In the genomic region with DNA sequence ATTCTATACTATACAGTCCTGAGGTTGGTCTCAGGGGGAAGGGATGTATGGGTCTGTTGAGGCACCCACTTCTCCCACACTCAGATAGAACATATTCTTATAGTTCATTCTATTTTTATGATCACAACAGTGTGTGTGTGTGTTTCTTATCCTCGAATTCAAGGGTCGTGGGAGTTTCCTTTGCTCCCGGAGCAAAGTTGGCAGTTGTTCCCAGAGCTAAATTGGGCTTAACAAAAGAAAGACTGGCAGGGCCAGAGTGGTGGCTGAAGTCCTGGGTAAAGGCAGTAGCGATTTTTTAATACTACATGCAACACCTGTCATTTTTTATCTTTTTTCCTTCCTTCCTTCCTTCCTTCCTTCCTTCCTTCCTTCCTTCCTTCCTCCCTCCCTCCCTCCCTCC, we compare ENCODE assay signal across 30 mouse cellular contexts.
DNase-seq lines count a peak whose midpoint lies in the region; ATAC-seq and TF ChIP-seq lines count a peak whose summit lies in the region.
"Had no signal": no experiment of that assay in that cellular context is flagged by ENCODE, and none has a peak within 500 bp of the region (broad histone marks: within the 10 kb centered on the region; RNA-seq: fewer than 3 reads in every experiment).

No protein-coding gene starts in this region.

- H3K79me2 ChIP-seq in heart, adult 2 months (replicated peaks; ENCODE audit: control insufficient read depth, insufficient read depth, low read length), result no peaks in the 10 kb centered on the region

- no peak overlapping the region for H3K4me3 ChIP-seq in heart, embryonic 13.5 days
- H3K4me3 ChIP-seq in heart, embryonic 15.5 days, result no peak overlapping the region
- H3K4me3 ChIP-seq in heart, adult 2 months, result no peak overlapping the region
- no peak overlapping the region for H3K4me3 ChIP-seq in heart, postnatal 0 days (ENCODE audit: low read depth, low read length)
- H3K4me3 ChIP-seq: embryonic facial prominence, embryonic 13.5 days; embryonic facial prominence, embryonic 15.5 days; erythroblast, embryonic 14.5 days; forebrain, embryonic 10.5 days; forebrain, embryonic 12.5 days had no signal

- H3K9me3 ChIP-seq in heart, embryonic 13.5 days, result no peaks in the 10 kb centered on the region
- H3K9me3 ChIP-seq in heart, embryonic 15.5 days (replicated peaks), result no peaks in the 10 kb centered on the region
- no peaks in the 10 kb centered on the region for H3K9me3 ChIP-seq in heart, postnatal 0 days (replicated peaks; ENCODE audit: control insufficient read depth, low read length)
- H3K9me3 ChIP-seq: embryonic facial prominence, embryonic 13.5 days; embryonic facial prominence, embryonic 15.5 days; forebrain, embryonic 10.5 days; forebrain, embryonic 12.5 days; G1E had no signal

- TF ChIP-seq EP300 in heart, adult 2 months (IDR thresholded peaks at IDR 0.05; ENCODE audit: insufficient read depth, low read depth, low read length), result no peak
- TF ChIP-seq EP300 in heart, postnatal 0 days (IDR thresholded peaks at IDR 0.05; ENCODE audit: low read depth), result no peak

- no peak overlapping the region for H3K4me2 ChIP-seq in heart, embryonic 13.5 days
- no peak overlapping the region for H3K4me2 ChIP-seq in heart, embryonic 15.5 days
- H3K4me2 ChIP-seq in heart, postnatal 0 days (ENCODE audit: low read depth, low read length), result no peak overlapping the region
- H3K4me2 ChIP-seq: embryonic facial prominence, embryonic 13.5 days; embryonic facial prominence, embryonic 15.5 days; forebrain, embryonic 12.5 days had no signal

- H3K27ac ChIP-seq in heart, embryonic 13.5 days (replicated peaks), result peak overlapping the region; percentile 48; the same call in 1 of the 2 replicates
- H3K27ac ChIP-seq in heart, embryonic 15.5 days, result peak overlapping the region; percentile 73
- H3K27ac ChIP-seq in heart, adult 2 months, result no peak overlapping the region
- H3K27ac ChIP-seq in heart, postnatal 0 days (ENCODE audit: low read depth), result peak overlapping the region; percentile 67
- H3K27ac ChIP-seq: embryonic facial prominence, embryonic 13.5 days; embryonic facial prominence, embryonic 15.5 days; forebrain, embryonic 10.5 days; forebrain, embryonic 12.5 days had no signal

- no peak overlapping the region for H3K9ac ChIP-seq in heart, embryonic 13.5 days
- H3K9ac ChIP-seq in heart, embryonic 15.5 days, result no peak overlapping the region
- H3K9ac ChIP-seq in heart, adult 2 months (ENCODE audit: low read depth, low read length), result no peak overlapping the region
- no peak overlapping the region for H3K9ac ChIP-seq in heart, postnatal 0 days (replicated peaks; ENCODE audit: low read depth, low read length)
- H3K9ac ChIP-seq: embryonic facial prominence, embryonic 13.5 days; embryonic facial prominence, embryonic 15.5 days; forebrain, embryonic 12.5 days had no signal

- TF ChIP-seq CTCF in heart, adult 2 months (IDR thresholded peaks at IDR 0.05), result no peak
- TF ChIP-seq CTCF in heart, postnatal 0 days (IDR thresholded peaks at IDR 0.05; ENCODE audit: low read depth), result no peak

- no peaks in the 10 kb centered on the region for H3K27me3 ChIP-seq in heart, embryonic 13.5 days (replicated peaks)
- no peaks in the 10 kb centered on the region for H3K27me3 ChIP-seq in heart, embryonic 15.5 days
- no peaks in the 10 kb centered on the region for H3K27me3 ChIP-seq in heart, adult 2 months (ENCODE audit: control insufficient read depth, insufficient read depth, low read length)
- no peaks in the 10 kb centered on the region for H3K27me3 ChIP-seq in heart, postnatal 0 days (ENCODE audit: control insufficient read depth, insufficient read depth, low read length)
- H3K27me3 ChIP-seq: CH12.LX; embryonic facial prominence, embryonic 13.5 days; embryonic facial prominence, embryonic 15.5 days; forebrain, embryonic 12.5 days; Patski had no signal

- no peak for TF ChIP-seq POLR2A in heart, adult 2 months (IDR thresholded peaks at IDR 0.05; ENCODE audit: insufficient read depth, low read depth, low read length)

- no peaks in the 10 kb centered on the region for H3K36me3 ChIP-seq in heart, embryonic 13.5 days
- no peaks in the 10 kb centered on the region for H3K36me3 ChIP-seq in heart, embryonic 15.5 days
- no peaks in the 10 kb centered on the region for H3K36me3 ChIP-seq in heart, adult 2 months (ENCODE audit: control insufficient read depth, insufficient read depth, low read length)
- no peaks in the 10 kb centered on the region for H3K36me3 ChIP-seq in heart, postnatal 0 days (replicated peaks; ENCODE audit: control insufficient read depth, insufficient read depth, low read length)
- H3K36me3 ChIP-seq: embryonic facial prominence, embryonic 13.5 days; embryonic facial prominence, embryonic 15.5 days; forebrain, embryonic 10.5 days; forebrain, embryonic 12.5 days; G1E had no signal

- H3K4me1 ChIP-seq in heart, embryonic 13.5 days, result peaks cover 8% of the 10 kb centered on the region; the same call in 1 of the 2 replicates
- peaks cover 7% of the 10 kb centered on the region for H3K4me1 ChIP-seq in heart, embryonic 15.5 days (replicated peaks)
- no peaks in the 10 kb centered on the region for H3K4me1 ChIP-seq in heart, adult 2 months (ENCODE audit: control insufficient read depth, insufficient read depth, low read length)
- H3K4me1 ChIP-seq in heart, postnatal 0 days (ENCODE audit: control insufficient read depth, insufficient read depth), result peaks cover 13% of the 10 kb centered on the region
- H3K4me1 ChIP-seq: embryonic facial prominence, embryonic 13.5 days; embryonic facial prominence, embryonic 15.5 days; forebrain, embryonic 10.5 days; forebrain, embryonic 12.5 days had no signal

- WGBS in heart, embryonic 13.5 days, result 25% methylated on average over 4 of the region's 4 CpGs
- WGBS in heart, embryonic 15.5 days, result 16% methylated on average over 4 of the region's 4 CpGs
- WGBS in heart, adult 2 months, result 8% methylated on average over 4 of the region's 4 CpGs
- WGBS in heart, postnatal 0 days, result 12% methylated on average over 4 of the region's 4 CpGs

- intact Hi-C loops in heart, postnatal 25 days (cut with DNase I), result no loop called here
- intact Hi-C loops in heart, adult 2 months (cut with DNase I), result no loop called here

- no peak for DNase-seq in heart, postnatal 25 days (ENCODE audit: low spot score)
- no peak for DNase-seq in heart, adult 2 months
- DNase-seq in heart, postnatal 0 days (ENCODE audit: low spot score), result peak; percentile 66
- DNase-seq in heart, adult 9 months (ENCODE audit: low spot score in 2 of 2), result no peak
- DNase-seq in heart, postnatal 4 days, result peak; percentile 18
- no peak for DNase-seq in heart, adult 18-20 months
- DNase-seq: adrenal gland, adult 8-10 months; adrenal gland, postnatal 14 days; adrenal gland, postnatal 36 days; B cell, adult 2 months; cerebellum, adult 11 months; cerebellum, adult 18-20 months; cerebellum, adult 8-10 months; cerebellum, adult 9-11 months; cerebellum, postnatal 14 days; cerebellum, postnatal 36 days; embryo, embryonic 11 days had no signal

- no peak for ATAC-seq in heart, embryonic 13.5 days (ENCODE audit: extremely low read depth, insufficient number of reproducible peaks, low FRiP score, low TSS enrichment)
- ATAC-seq in heart, embryonic 15.5 days (replicated peaks; ENCODE audit: insufficient number of reproducible peaks, insufficient read depth, low FRiP score, low read depth), result no peak; the same call in 1 of the 2 replicates
- ATAC-seq in heart, postnatal 0 days (ENCODE audit: insufficient read depth, low read depth), result peak; percentile 55; the same call in 1 of the 2 replicates
- ATAC-seq: activated CD4-positive, CD25-positive, alpha-beta regulatory T cell, adult 4 months; CD4-positive, CD25-positive, alpha-beta regulatory T cell, adult 4 months; forebrain, embryonic 14.5 days; Patski had no signal

Comparison
In these comparisons a context has a peak if more than half of its experiments do, and no peak if none do; other contexts are left out.
1. DNase-seq: peak in heart, postnatal 0 days (single experiment) and heart, postnatal 4 days (single experiment); none in heart, postnatal 25 days (single experiment), heart, adult 2 months (0 of 2), heart, adult 9 months (0 of 2) and heart, adult 18-20 months (0 of 2).